Mouse (Mus musculus) forebrain, embryonic 11.5 days (tissue): ENCODE results near the gene D6Wsu163e. TPM values are rescaled to one million over a fixed set of nuclear protein-coding genes. Genes with fewer than 3 reads are reported as not detected.
A peak's percentile ranks its signal among the peaks of the same experiment; 100 is the strongest.

ENCODE experiments used
- ATAC-seq: fragments of 200-750 bp; cut with Nextera tagmentation; replicated peaks from 2 replicates; pipeline ENCODE4 v1.8.0; 2017; ENCODE audit warnings: moderate TSS enrichment; ENCODE audit not compliant: low FRiP score
- DNase-seq: peaks from one replicate; pipeline ENCODE4 v3.0.0-alpha.2; 2017; ENCODE audit warnings: low spot score
- H3K27ac ChIP-seq: fragments of 300-500 bp; sonication (generic); 2 replicates; pipeline ENCODE4 v1.5.1; 2014; ENCODE audit warnings: low read depth, low read length
- H3K27me3 ChIP-seq: fragments of 300-500 bp; sonication (generic); 2 replicates; pipeline ENCODE4 v1.6.1; 2014; ENCODE audit warnings: mild to moderate bottlenecking, low read length, mixed read lengths; ENCODE audit not compliant: control insufficient read depth, insufficient read depth
- H3K36me3 ChIP-seq: fragments of 300-500 bp; sonication (generic); 2 replicates; pipeline ENCODE4 v1.6.1; 2014; ENCODE audit warnings: mild to moderate bottlenecking, low read length, moderate library complexity, mixed read lengths; ENCODE audit not compliant: control insufficient read depth, insufficient read depth
- H3K4me1 ChIP-seq: fragments of 300-500 bp; sonication (generic); replicated peaks from 2 replicates; pipeline ENCODE4 v1.6.1; 2014; ENCODE audit warnings: low read length, mixed read lengths; ENCODE audit not compliant: control insufficient read depth, insufficient read depth
- H3K4me2 ChIP-seq: fragments of 300-500 bp; sonication (generic); 2 replicates; pipeline ENCODE4 v1.6.1; 2014; ENCODE audit warnings: low read depth, mild to moderate bottlenecking, low read length, moderate library complexity, mixed read lengths; ENCODE audit not compliant: severe bottlenecking
- H3K4me3 ChIP-seq: fragments of 300-500 bp; sonication (generic); 2 replicates; pipeline ENCODE4 v1.5.1; 2014; ENCODE audit warnings: low read depth, low read length
- H3K9ac ChIP-seq: fragments of 300-500 bp; sonication (generic); 2 replicates; pipeline ENCODE4 v1.6.1; 2014; ENCODE audit warnings: low read length
- H3K9me3 ChIP-seq: fragments of 300-500 bp; sonication (generic); 2 replicates; pipeline ENCODE4 v1.6.1; 2016; ENCODE audit warnings: low read length, mixed read lengths; ENCODE audit not compliant: control insufficient read depth
- WGBS: fragments of 180-500 bp; shearing (Covaris S2); extraction: QIAGEN DNeasy Blood & Tissue Kit; methylation state at CpG from one replicate; pipeline ENCODE4 v1.1.7; 2014; 5-methylcytosine and 5-hydroxymethylcytosine counted together
- polyA plus RNA-seq: library from polyadenylated mRNA; unstranded; fragments of >200 nt; fragmentation: Nextera tagmentation; extraction: Ambion mirVana; gene quantifications from 2 replicates; pipeline ENCODE4 v1.2.1, GENCODE M21; 2014

D6Wsu163e gene
- 19.7 and 19.8 TPM in 2 replicates for polyA plus RNA-seq

GRCm38 (mm10) chr6:126939487-126940171, at the start of gene D6Wsu163e, which contains the start of gene Rad51ap1:
Gene D6Wsu163e, plus strand, starts transcription at chr6:126939962.
Gene Rad51ap1, minus strand, starts transcription at chr6:126939587.
- peak within 1 kb of the TSS; percentile 41; the same call in 1 of the 2 replicates for H3K27ac ChIP-seq
- peak within 1 kb of the TSS; percentile 70 for H3K4me3 ChIP-seq
- H3K9ac ChIP-seq = peak within 1 kb of the TSS; percentile 80
- peaks cover 6% of the 10 kb centered on the region; the same call in 1 of the 2 replicates for H3K4me1 ChIP-seq
- under 1% methylated on average over 33 of the region's 33 CpGs for WGBS
- ATAC-seq (peak; percentile 99), DNase-seq (peak; percentile 98)
- no peaks in the 10 kb centered on the region for H3K27me3 ChIP-seq
- peak within 1 kb of the TSS; percentile 82 for H3K4me2 ChIP-seq
- no peaks in the 10 kb centered on the region for H3K36me3 ChIP-seq
- no peaks in the 10 kb centered on the region for H3K9me3 ChIP-seq

GRCm38 (mm10) chr6:126907378-126907777, 32.4 kb upstream of the D6Wsu163e start:
- Histone ChIP-seq H3K27ac (no peak overlapping the region), H3K4me3 (no peak overlapping the region), H3K36me3 (no peaks in the 10 kb centered on the region), H3K4me1 (no peaks in the 10 kb centered on the region), H3K4me2 (no peak overlapping the region), H3K9ac (no peak overlapping the region), H3K9me3 (no peaks in the 10 kb centered on the region), H3K27me3 (no peaks in the 10 kb centered on the region)
- WGBS = 83% methylated on average over 4 of the region's 5 CpGs
- no peak for ATAC-seq
- DNase-seq = no peak

GRCm38 (mm10) chr6:126907876-126908275, 31.9 kb upstream of the D6Wsu163e start:
- Histone ChIP-seq H3K9me3 (no peaks in the 10 kb centered on the region), H3K36me3 (no peaks in the 10 kb centered on the region), H3K27ac (no peak overlapping the region), H3K27me3 (no peaks in the 10 kb centered on the region), H3K9ac (no peak overlapping the region), H3K4me3 (no peak overlapping the region), H3K4me2 (no peak overlapping the region), H3K4me1 (no peaks in the 10 kb centered on the region)
- DNase-seq (no peak), ATAC-seq (no peak)
- 76% methylated on average over 3 of the region's 3 CpGs for WGBS

GRCm38 (mm10) chr6:126910727-126911126, 29.0 kb upstream of the D6Wsu163e start:
- Histone ChIP-seq H3K27ac (no peak overlapping the region), H3K27me3 (no peaks in the 10 kb centered on the region), H3K36me3 (no peaks in the 10 kb centered on the region), H3K4me2 (no peak overlapping the region), H3K4me3 (no peak overlapping the region), H3K9ac (no peak overlapping the region), H3K4me1 (no peaks in the 10 kb centered on the region), H3K9me3 (no peaks in the 10 kb centered on the region)
- 86% methylated on average over 4 of the region's 4 CpGs for WGBS
- DNase-seq = no peak
- no peak for ATAC-seq

GRCm38 (mm10) chr6:126914928-126915327, 24.8 kb upstream of the D6Wsu163e start:
- no peaks in the 10 kb centered on the region for H3K27me3 ChIP-seq
- H3K4me2 ChIP-seq = no peak overlapping the region
- no peak overlapping the region for H3K9ac ChIP-seq
- H3K9me3 ChIP-seq = no peaks in the 10 kb centered on the region
- no peaks in the 10 kb centered on the region for H3K4me1 ChIP-seq
- H3K27ac ChIP-seq = no peak overlapping the region
- no peaks in the 10 kb centered on the region for H3K36me3 ChIP-seq
- no peak overlapping the region for H3K4me3 ChIP-seq
- ATAC-seq = no peak
- whole genome bisulfite sequencing = 88% methylated on average over 5 of the region's 5 CpGs
- DNase-seq = no peak

- Histone ChIP-seq H3K27ac (no peak within 1 kb of the TSS; the same call in 1 of the 2 replicates), H3K4me2 (peak within 1 kb of the TSS; percentile 36), H3K27me3 (no peaks in the 10 kb centered on the region), H3K4me3 (no peak within 1 kb of the TSS), H3K9me3 (no peaks in the 10 kb centered on the region), H3K9ac (peak within 1 kb of the TSS; percentile 44), H3K36me3 (peaks cover 10% of the 10 kb centered on the region), H3K4me1 (peaks cover 3% of the 10 kb centered on the region; the same call in 1 of the 2 replicates)
- ATAC-seq (no peak), DNase-seq (peak; percentile 58)
- 5% methylated on average over 21 of the region's 21 CpGs for WGBS
Measured at GRCm38 (mm10) chr6:126921111-126921881, 18.5 kb upstream of the D6Wsu163e start, which contains the start of gene Dyrk4. Gene Dyrk4, minus strand, starts transcription at chr6:126921839.

GRCm38 (mm10) chr6:126932896-126933295, 6.9 kb upstream of the D6Wsu163e start:
- Histone ChIP-seq H3K4me2 (no peak overlapping the region), H3K36me3 (no peaks in the 10 kb centered on the region; the same call in none of the 2 replicates), H3K4me3 (no peak overlapping the region), H3K4me1 (no peaks in the 10 kb centered on the region), H3K27me3 (no peaks in the 10 kb centered on the region), H3K27ac (no peak overlapping the region), H3K9me3 (no peaks in the 10 kb centered on the region), H3K9ac (no peak overlapping the region)
- ATAC-seq (no peak), DNase-seq (no peak)
- WGBS = 96% methylated on average over 2 of the region's 2 CpGs

GRCm38 (mm10) chr6:126938047-126938446, 1.7 kb upstream of the D6Wsu163e start:
- ATAC-seq = no peak
- no peak for DNase-seq
- Histone ChIP-seq H3K4me3 (peak overlapping the region; percentile 70), H3K27ac (no peak overlapping the region), H3K27me3 (no peaks in the 10 kb centered on the region), H3K4me2 (peak overlapping the region; percentile 82), H3K9ac (no peak overlapping the region; the same call in 1 of the 2 replicates), H3K36me3 (no peaks in the 10 kb centered on the region), H3K9me3 (no peaks in the 10 kb centered on the region), H3K4me1 (peaks cover 6% of the 10 kb centered on the region; the same call in 1 of the 2 replicates)
- 90% methylated on average over 2 of the region's 2 CpGs for WGBS
